Mouse (Mus musculus): ENCODE data around the gene Cdca8. TPM values are rescaled to one million over a fixed set of nuclear protein-coding genes. Genes with fewer than 3 reads are reported as not detected.

Cdca8 gene
- polyA plus RNA-seq, 1 experiment from 2014 or later = 190 TPM

DNA sequence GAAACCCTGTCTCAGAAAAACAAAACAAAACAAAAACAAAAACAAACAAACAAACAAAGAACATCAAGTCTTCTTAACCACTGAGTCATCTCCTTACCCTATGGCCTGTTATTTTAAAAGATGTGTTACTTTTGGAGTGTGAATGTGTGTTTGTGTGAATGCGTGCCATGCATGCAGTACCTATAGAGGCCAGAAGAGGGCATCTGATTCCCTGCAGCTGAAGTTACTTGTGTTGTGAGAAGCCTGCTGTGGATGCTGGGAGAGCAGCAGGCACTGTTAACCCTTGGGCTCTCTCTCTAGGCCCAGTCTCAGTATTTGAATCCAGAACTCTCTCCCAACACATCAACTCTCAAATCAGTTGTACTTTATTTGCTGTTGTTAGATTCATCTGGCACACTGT is 66.4 kb downstream of the Cdca8 start:
- Histone ChIP-seq H3K9ac (ENCODE audit: low read depth, low read length) (no peak overlapping the region), H3K9me3 (ENCODE audit: control insufficient read depth, low read length) (0 out of 2 replicates have a peak, but pooled peaks cover 3% of the 10 kb centered on the region), H3K27me3 (replicated peaks; ENCODE audit: control insufficient read depth, insufficient read depth, low read length) (no peaks in the 10 kb centered on the region), H3K36me3 (ENCODE audit: control insufficient read depth, insufficient read depth, low read length) (no peaks in the 10 kb centered on the region), H3K4me3 (ENCODE audit: low read depth, low read length) (no peak overlapping the region), H3K4me1 (replicated peaks; ENCODE audit: control insufficient read depth, insufficient read depth, low read length) (no peaks in the 10 kb centered on the region), H3K27ac (ENCODE audit: low read depth, low read length) (no peak overlapping the region), H3K4me2 (no peak overlapping the region)
- DNase-seq (ENCODE audit: low spot score) (no peak), ATAC-seq (replicated peaks; ENCODE audit: low FRiP score) (no peak)
- WGBS = 83% methylated on average over 1 of the region's 1 CpGs

Other genes starting within 250 kb of the Cdca8 start
- 73.3 and 80.5 TPM in 2 replicates for gene Utp11, start 245.7 kb downstream of the Cdca8 start, polyA plus RNA-seq (2014; fragmentation: Nextera tagmentation; extraction: Ambion mirVana)
- gene Fhl3, start 238.6 kb downstream of the Cdca8 start, polyA plus RNA-seq (2014; fragmentation: Nextera tagmentation; extraction: Ambion mirVana) = 5.1 and 6.8 TPM in 2 replicates
- 172 and 182 TPM in 2 replicates for gene Sf3a3, start 224.5 kb downstream of the Cdca8 start, polyA plus RNA-seq (2014; fragmentation: Nextera tagmentation; extraction: Ambion mirVana)
- 58.2 and 63.3 TPM in 2 replicates for gene Inpp5b, start 197.5 kb downstream of the Cdca8 start, polyA plus RNA-seq (2014; fragmentation: Nextera tagmentation; extraction: Ambion mirVana)
- 21.2 and 24.2 TPM in 2 replicates for gene Mtf1, start 137.2 kb downstream of the Cdca8 start, polyA plus RNA-seq (2014; fragmentation: Nextera tagmentation; extraction: Ambion mirVana)
- gene Yrdc, start 88.6 kb downstream of the Cdca8 start, polyA plus RNA-seq (2014; fragmentation: Nextera tagmentation; extraction: Ambion mirVana) = 43.5 and 49.2 TPM in 2 replicates
- 25.5 and 26.2 TPM in 2 replicates for gene 1110065P20Rik, start 88.1 kb downstream of the Cdca8 start, polyA plus RNA-seq (2014; fragmentation: Nextera tagmentation; extraction: Ambion mirVana)
- gene Maneal, start 77.1 kb downstream of the Cdca8 start, polyA plus RNA-seq (2014; fragmentation: Nextera tagmentation; extraction: Ambion mirVana) = 0.18 and 0.23 TPM in 2 replicates
- gene Epha10, start 58.4 kb downstream of the Cdca8 start, polyA plus RNA-seq (2014; fragmentation: Nextera tagmentation; extraction: Ambion mirVana) = 0.08 TPM in 1 of 2 replicates, not detected in the other
- 3.5 and 4.1 TPM in 2 replicates for gene 9930104L06Rik, start 2.3 kb downstream of the Cdca8 start, polyA plus RNA-seq (2014; fragmentation: Nextera tagmentation; extraction: Ambion mirVana)
- 4.9 and 5.2 TPM in 2 replicates for gene Rspo1, start 47.1 kb upstream of the Cdca8 start, polyA plus RNA-seq (2014; fragmentation: Nextera tagmentation; extraction: Ambion mirVana)
- gene Gnl2, start 77.3 kb upstream of the Cdca8 start, polyA plus RNA-seq (2014; fragmentation: Nextera tagmentation; extraction: Ambion mirVana) = 106 and 107 TPM in 2 replicates
- 0.07 and 0.19 TPM in 2 replicates for gene Dnali1, start 126.4 kb upstream of the Cdca8 start, polyA plus RNA-seq (2014; fragmentation: Nextera tagmentation; extraction: Ambion mirVana)
- gene Snip1, start 127.4 kb upstream of the Cdca8 start, polyA plus RNA-seq (2014; fragmentation: Nextera tagmentation; extraction: Ambion mirVana) = 26.7 and 31.3 TPM in 2 replicates
- 53.6 and 54.2 TPM in 2 replicates for gene Meaf6, start 145.8 kb upstream of the Cdca8 start, polyA plus RNA-seq (2014; fragmentation: Nextera tagmentation; extraction: Ambion mirVana)
- 1.0 and 1.3 TPM in 2 replicates for gene Zc3h12a, start 188.5 kb upstream of the Cdca8 start, polyA plus RNA-seq (2014; fragmentation: Nextera tagmentation; extraction: Ambion mirVana)

Data from liver, embryonic 11.5 days (tissue).